Mouse (Mus musculus) heart, embryonic 14.5 days (tissue): ENCODE results near the gene R3hcc1l. TPM values are rescaled to one million over a fixed set of nuclear protein-coding genes. Genes with fewer than 3 reads are reported as not detected.

ENCODE experiments used
- ATAC-seq: fragments of 200-750 bp; cut with Nextera tagmentation; 2 replicates; pipeline ENCODE4 v1.8.0; 2017; ENCODE audit warnings: low read depth, moderate TSS enrichment; ENCODE audit not compliant: insufficient number of reproducible peaks, insufficient read depth, low FRiP score
- H3K27ac ChIP-seq, 2 experiments: fragments of 200-500 bp in 1 of 2; fragments of 300-500 bp in 1 of 2; sonication (generic) in 1 of 2; replicated peaks in 1 of 2; 2 replicates each; pipeline ENCODE4 v1.5.1; 2012 to 2014; ENCODE audit warnings: low read depth in 2 of 2, low read length in 2 of 2, control low read depth in 1 of 2, mild to moderate bottlenecking in 1 of 2, mixed read lengths in 1 of 2; ENCODE audit not compliant: control insufficient read depth in 1 of 2, insufficient read depth in 1 of 2
- H3K27me3 ChIP-seq: fragments of 300-500 bp; sonication (generic); 2 replicates; pipeline ENCODE4 v1.6.1; 2014; ENCODE audit warnings: mild to moderate bottlenecking, low read length, control low read depth; ENCODE audit not compliant: control insufficient read depth, insufficient read depth
- H3K36me3 ChIP-seq: fragments of 300-500 bp; sonication (generic); 2 replicates; pipeline ENCODE4 v1.6.1; 2014; ENCODE audit warnings: mild to moderate bottlenecking, control low read depth, low read length, mixed read lengths; ENCODE audit not compliant: control insufficient read depth, insufficient read depth
- H3K4me1 ChIP-seq, 2 experiments: fragments of 200-500 bp in 1 of 2; fragments of 300-500 bp in 1 of 2; sonication (generic) in 1 of 2; 2 replicates each; pipeline ENCODE4 v1.6.1; 2012 to 2014; ENCODE audit warnings: low read length in 2 of 2, control low read depth in 1 of 2, mixed read lengths in 1 of 2; ENCODE audit not compliant: control insufficient read depth in 2 of 2, insufficient read depth in 2 of 2
- H3K4me2 ChIP-seq: fragments of 300-500 bp; sonication (generic); 2 replicates; pipeline ENCODE4 v1.6.1; 2014; ENCODE audit warnings: mild to moderate bottlenecking, low read length
- H3K4me3 ChIP-seq, 2 experiments: fragments of 200-500 bp in 1 of 2; fragments of 300-500 bp in 1 of 2; sonication (generic) in 1 of 2; 2 replicates each; pipeline ENCODE4 v1.5.1; 2012 to 2014; ENCODE audit warnings: low read length in 2 of 2, mild to moderate bottlenecking in 2 of 2, control low read depth in 1 of 2, low read depth in 1 of 2, moderate library complexity in 1 of 2; ENCODE audit not compliant: control insufficient read depth in 1 of 2, insufficient read depth in 1 of 2
- H3K9ac ChIP-seq: fragments of 300-500 bp; sonication (generic); 2 replicates; pipeline ENCODE4 v1.6.1; 2014; ENCODE audit warnings: mild to moderate bottlenecking, low read length
- H3K9me3 ChIP-seq: fragments of 300-500 bp; sonication (generic); 2 replicates; pipeline ENCODE4 v1.6.1; 2016; ENCODE audit warnings: low read length, control low read depth; ENCODE audit not compliant: control insufficient read depth
- WGBS: fragments of 180-500 bp; shearing (Covaris S2); extraction: QIAGEN DNeasy Blood & Tissue Kit; methylation state at CpG from one replicate; pipeline ENCODE4 v1.1.7; 2014; 5-methylcytosine and 5-hydroxymethylcytosine counted together
- polyA plus RNA-seq: library from polyadenylated mRNA; unstranded; fragments of >200 nt; fragmentation: Nextera tagmentation; extraction: Ambion mirVana; gene quantifications from 2 replicates; pipeline ENCODE4 v1.2.1, GENCODE M21; 2014

The R3hcc1l gene
- polyA plus RNA-seq, 1 experiment from 2014 or later, result 15.0 TPM

DNA sequence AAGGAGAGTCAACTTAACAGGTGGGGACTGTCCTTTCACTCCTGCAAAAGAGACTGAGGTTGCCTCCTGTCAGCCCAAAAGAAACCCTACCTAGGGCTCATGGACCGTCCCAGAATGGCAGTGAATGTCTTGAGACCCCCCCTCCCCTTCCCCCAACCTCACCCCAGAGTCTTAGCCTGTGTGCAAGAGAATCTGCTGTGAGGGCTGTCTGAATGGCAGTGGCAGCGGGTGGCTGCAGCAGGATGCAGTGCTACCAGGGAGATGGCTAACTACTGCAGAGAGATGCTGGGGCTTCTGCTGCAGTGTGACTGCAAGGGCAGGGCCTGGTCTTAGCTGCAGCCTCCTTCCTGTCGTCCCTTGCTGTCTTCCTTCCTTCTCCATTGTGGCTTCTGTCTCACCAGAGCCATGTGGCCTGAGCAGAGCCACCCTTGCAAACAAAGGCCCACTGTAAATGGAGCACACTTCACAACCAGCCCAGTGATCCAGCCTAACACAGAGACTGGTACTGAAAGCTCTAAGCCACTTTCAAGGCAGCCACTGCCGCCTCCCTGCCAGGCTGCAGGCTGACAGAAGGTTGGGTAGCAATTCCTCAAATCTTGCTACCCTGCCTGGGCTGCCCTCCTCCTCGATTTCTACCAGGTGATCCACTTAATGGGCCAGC, 25.2 kb upstream of the R3hcc1l start:
- no peaks in the 10 kb centered on the region for H3K4me1 ChIP-seq
- H3K27ac ChIP-seq, result no peak overlapping the region
- ATAC-seq, result no peak
- no peak overlapping the region for H3K9ac ChIP-seq
- no peaks in the 10 kb centered on the region for H3K9me3 ChIP-seq
- H3K4me3 ChIP-seq, result no peak overlapping the region
- no peak overlapping the region for H3K4me2 ChIP-seq
- H3K27me3 ChIP-seq, result 0 out of 2 replicates have a peak, but pooled peaks cover 4% of the 10 kb centered on the region
- H3K36me3 ChIP-seq, result no peaks in the 10 kb centered on the region
- WGBS, result 47% methylated on average over 5 of the region's 5 CpGs

DNA sequence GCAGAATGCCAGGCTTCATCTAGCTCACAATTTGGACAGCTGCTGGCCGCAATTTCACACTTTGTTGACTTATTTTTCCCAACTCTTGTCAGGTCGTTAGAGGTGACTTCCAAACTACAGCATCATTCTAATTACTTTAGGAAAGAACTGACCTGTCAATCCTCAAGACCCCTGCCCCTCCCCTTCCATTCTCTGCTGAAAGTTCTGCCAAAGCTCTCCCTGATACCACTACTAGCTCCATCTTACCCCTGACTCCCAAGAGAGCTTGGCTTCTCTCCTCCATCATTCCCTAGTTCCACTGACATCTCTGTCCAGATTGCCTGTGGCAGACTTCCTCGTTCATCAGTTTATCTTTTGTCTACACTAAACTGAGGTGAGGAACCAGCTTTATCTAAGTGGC, 14.4 kb upstream of the R3hcc1l start:
- H3K9me3 ChIP-seq, result no peaks in the 10 kb centered on the region
- H3K4me2 ChIP-seq, result no peak overlapping the region
- no peak for ATAC-seq
- H3K27me3 ChIP-seq, result peaks cover 25% of the 10 kb centered on the region
- WGBS, result 65% methylated on average over 3 of the region's 3 CpGs
- no peak overlapping the region for H3K9ac ChIP-seq
- no peaks in the 10 kb centered on the region for H3K4me1 ChIP-seq
- no peaks in the 10 kb centered on the region for H3K36me3 ChIP-seq
- H3K27ac ChIP-seq, result no peak overlapping the region
- H3K4me3 ChIP-seq, result no peak overlapping the region

DNA sequence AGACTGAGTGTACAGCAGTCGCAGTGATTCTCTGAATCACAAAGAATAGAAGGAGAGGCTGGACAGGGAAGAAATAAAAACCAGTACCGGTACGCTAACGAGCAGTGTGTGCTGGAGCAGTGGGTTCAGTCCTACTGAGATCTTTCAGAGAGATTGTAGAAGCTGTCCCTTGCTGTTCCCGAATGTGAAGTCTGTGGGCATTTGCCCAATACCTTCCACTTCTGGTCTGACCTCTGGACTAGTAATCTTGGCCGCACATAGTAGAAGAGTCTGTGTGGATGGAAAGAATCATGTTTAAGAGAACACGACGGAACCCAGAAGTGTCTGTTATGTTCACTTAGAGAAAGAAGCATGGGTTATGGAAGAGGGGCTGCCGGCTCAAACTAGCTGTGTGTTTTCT, 8.9 kb upstream of the R3hcc1l start:
- WGBS, result 69% methylated on average over 9 of the region's 9 CpGs

DNA sequence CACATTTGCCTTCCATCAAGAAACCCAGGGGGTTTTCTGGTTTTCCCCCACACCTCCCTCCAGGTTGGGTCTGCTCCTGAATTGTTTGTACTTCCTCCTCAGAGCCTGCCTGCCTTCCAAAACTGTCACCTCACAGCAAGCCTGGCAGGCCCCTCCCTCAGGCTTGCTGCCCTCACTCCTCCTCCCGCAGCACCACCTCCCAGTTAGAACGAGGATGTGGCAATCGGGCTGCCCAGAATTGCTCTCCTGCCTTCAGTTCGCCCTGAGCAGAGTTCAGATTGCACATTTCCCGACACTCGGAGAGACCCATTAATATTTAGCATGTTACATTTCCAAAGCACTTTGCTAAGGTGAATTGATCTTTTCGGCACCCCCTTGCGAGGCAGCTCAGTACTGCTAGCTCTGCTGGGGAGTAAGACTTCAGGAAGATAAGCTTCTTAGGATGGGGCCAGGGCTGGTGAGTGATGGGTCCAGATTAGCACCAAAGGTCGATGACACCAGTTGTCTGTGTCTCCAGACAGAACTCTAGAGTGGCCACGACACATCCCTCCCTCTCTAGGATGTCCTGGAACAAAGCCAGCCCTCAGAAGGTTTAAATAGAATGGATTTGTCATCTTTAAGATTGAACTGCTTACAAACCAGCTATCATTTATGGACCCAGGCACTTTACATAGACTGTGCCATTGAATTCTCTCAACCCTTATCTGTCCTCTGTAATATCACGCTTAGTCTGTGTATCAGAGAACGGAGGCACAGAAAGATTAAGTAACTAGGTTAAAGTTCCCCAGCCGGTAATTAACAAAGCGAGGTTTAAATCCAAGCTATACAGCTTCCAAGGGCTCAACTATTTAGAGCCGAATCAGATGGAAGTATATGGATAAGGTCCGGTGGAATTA, 8.0 kb upstream of the R3hcc1l start:
- no peaks in the 10 kb centered on the region for H3K9me3 ChIP-seq
- peaks cover 13% of the 10 kb centered on the region; the same call in 1 of the 2 replicates for H3K27me3 ChIP-seq
- no peaks in the 10 kb centered on the region for H3K36me3 ChIP-seq
- no peak overlapping the region for H3K9ac ChIP-seq
- peak overlapping the region; percentile 30 for H3K4me2 ChIP-seq
- no peak overlapping the region for H3K27ac ChIP-seq
- no peak for ATAC-seq
- 26% methylated on average over 16 of the region's 16 CpGs for WGBS
- H3K4me1 ChIP-seq, result peaks cover 6% of the 10 kb centered on the region in 2 experiments; a peak in 2 of 4 replicates
- H3K4me3 ChIP-seq, result no peak overlapping the region

More for the DNA sequence above, 8.9 kb upstream of the R3hcc1l start:
- Histone ChIP-seq H3K27me3 (peaks cover 17% of the 10 kb centered on the region), H3K4me1 (peaks cover 6% of the 10 kb centered on the region in 2 experiments; a peak in 2 of 4 replicates), H3K4me3 (no peak overlapping the region), H3K36me3 (no peaks in the 10 kb centered on the region), H3K9me3 (no peaks in the 10 kb centered on the region), H3K9ac (no peak overlapping the region), H3K4me2 (no peak overlapping the region), H3K27ac (no peak overlapping the region)
- no peak for ATAC-seq

DNA sequence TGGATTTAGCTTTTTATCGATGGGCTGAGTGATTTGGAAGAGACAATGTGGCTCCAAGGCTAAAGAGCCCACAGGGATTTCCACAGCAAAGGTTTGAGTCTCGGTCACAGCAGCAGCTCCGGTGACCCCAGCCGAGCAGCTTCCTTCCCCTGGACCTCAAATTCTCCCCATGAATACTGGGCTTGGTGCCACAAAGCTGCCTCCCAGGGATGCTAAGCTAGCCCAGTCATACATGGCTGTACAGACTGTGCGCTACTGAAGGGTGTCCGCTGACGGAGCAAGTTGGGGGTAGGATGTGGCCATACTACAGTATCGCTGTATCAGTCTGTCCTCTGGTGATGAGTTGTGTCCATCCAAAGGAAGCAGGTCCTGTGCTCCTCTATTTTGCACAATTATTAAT, 2.9 kb upstream of the R3hcc1l start:
- ATAC-seq, result no peak
- Histone ChIP-seq H3K4me2 (no peak overlapping the region), H3K4me1 (peaks cover 2 to 12% of the 10 kb centered on the region in 2 experiments), H3K9ac (no peak overlapping the region), H3K27ac (no peak overlapping the region), H3K27me3 (peaks cover 6% of the 10 kb centered on the region; the same call in 1 of the 2 replicates), H3K36me3 (no peaks in the 10 kb centered on the region), H3K4me3 (no peak overlapping the region), H3K9me3 (no peaks in the 10 kb centered on the region)
- WGBS, result 87% methylated on average over 8 of the region's 8 CpGs

DNA sequence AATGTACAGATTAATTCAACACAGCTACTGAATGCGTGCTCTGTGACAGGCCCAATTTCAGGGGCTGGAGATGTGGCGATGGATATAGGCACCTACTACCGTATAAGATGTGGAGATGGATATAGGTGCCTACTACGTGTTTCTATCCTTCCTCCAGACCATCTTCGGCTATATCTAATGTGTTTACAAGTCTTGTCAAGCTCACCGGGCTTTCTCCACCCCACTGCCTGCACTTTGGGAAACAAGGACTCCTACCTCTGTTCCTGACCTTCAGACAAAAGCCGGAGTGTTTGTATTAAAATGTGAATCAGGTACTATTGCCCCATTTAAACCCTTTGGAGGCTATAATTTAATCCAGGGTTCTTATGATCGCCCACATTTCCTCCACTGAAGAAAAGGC, 2.4 kb upstream of the R3hcc1l start:
- no peak overlapping the region for H3K9ac ChIP-seq
- no peaks in the 10 kb centered on the region for H3K9me3 ChIP-seq
- 77% methylated on average over 8 of the region's 8 CpGs for WGBS
- H3K27ac ChIP-seq, result no peak overlapping the region
- H3K36me3 ChIP-seq, result no peaks in the 10 kb centered on the region
- ATAC-seq, result no peak
- H3K4me2 ChIP-seq, result no peak overlapping the region
- no peak overlapping the region for H3K4me3 ChIP-seq
- H3K27me3 ChIP-seq, result peaks cover 6% of the 10 kb centered on the region; the same call in 1 of the 2 replicates
- peaks cover 2 to 12% of the 10 kb centered on the region in 2 experiments for H3K4me1 ChIP-seq

DNA sequence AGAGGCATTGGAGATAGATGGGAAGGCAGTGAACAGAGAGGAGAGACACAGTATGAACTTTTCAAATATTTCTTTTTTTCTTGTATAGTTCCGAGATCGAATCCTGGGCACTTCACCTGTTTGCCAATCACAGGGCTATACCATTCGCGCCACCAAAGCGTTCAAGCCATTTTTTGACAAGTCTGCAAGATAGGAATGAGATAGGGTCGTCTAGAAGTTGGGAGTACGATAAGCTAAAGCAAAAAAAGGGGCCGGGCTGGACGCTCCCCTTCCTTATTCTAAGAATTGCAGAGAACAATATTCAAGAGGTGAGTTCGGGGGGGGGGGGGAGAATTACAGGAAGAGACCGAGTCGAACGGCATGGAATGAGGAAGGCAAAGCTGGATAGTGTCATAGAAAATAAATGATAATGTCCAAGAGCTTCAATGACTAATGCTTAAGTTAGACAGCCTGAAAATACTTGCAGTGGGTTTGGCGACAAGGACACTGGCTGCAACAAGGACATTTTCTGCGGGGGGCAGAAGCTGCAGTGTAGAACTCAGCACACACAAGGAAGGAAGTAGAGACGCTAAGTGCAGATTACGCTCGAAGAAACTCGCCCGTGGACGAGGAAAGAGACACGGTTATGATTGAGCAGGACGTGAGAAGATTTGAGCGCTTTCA, 471 bp upstream of the R3hcc1l start:
- no peak; the same call in 1 of the 2 replicates for ATAC-seq
- Histone ChIP-seq H3K4me2 (peak overlapping the region; percentile 86), H3K27ac (no peak overlapping the region), H3K36me3 (no peaks in the 10 kb centered on the region), H3K4me3 (peak overlapping the region; percentile 68 to 99), H3K9me3 (no peaks in the 10 kb centered on the region), H3K27me3 (peaks cover 6% of the 10 kb centered on the region; the same call in 1 of the 2 replicates), H3K9ac (peak overlapping the region; percentile 85), H3K4me1 (peaks cover 2 to 12% of the 10 kb centered on the region in 2 experiments)
- 23% methylated on average over 24 of the region's 24 CpGs for WGBS
